Mouse (Mus musculus) neutrophil, adult 59 days (primary cell): Measurements from ENCODE around the gene Vps25. TPM values are rescaled to one million over a fixed set of nuclear protein-coding genes. Genes with fewer than 3 reads are reported as not detected.

ENCODE experiments used
- total RNA-seq, 2 experiments: library from RNA; stranded (reverse); gene quantifications; 1 replicate in 1 of 2; 2 replicates in 1 of 2; pipeline ENCODE4 v1.2.4; 2023

Gene Vps25
- total RNA-seq: 10 to 100 TPM; 62.8 to 67.7 TPM

GRCm38 (mm10) chr11:101253613-101254389, at the start of gene Vps25:
Gene Vps25 (plus strand): TSS chr11:101253707.

DNA sequence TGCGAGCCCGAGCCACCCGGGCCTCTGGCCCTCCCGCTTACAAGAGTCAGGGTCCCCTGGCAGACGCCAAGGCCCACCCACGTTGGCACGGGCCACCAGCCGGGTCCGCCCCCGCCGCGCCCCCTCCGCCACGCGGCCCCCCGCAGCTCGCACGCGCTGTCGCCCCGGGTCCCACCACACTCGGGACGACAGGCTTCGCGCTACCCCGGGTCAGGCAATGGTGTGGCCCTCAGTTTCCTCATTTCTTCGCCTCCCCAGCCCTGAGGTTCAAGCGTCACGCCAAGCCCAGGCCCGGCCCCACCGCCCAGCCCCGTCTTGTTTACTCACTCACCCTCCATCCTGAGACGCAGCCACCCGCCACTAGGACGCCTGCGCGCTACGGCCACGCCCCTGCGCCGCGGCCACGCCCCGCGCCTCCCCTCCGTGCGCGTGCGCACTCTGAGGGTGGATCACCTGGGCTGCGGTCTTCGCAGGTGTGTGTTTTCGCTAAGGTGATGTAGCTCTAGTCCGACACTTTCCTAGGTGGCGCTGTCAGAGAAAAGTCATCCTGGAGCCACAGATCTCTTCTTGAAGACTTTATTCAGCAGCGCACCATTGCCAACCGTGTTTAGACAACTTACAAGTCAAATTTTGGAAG, 27.3 kb upstream of the Vps25 start, which contains the start of gene Ezh1:
Gene Ezh1 (minus strand): TSS at position 399 of the 637 bp plus-strand sequence.

GRCm38 (mm10) chr11:101245855-101246701, 7.4 kb upstream of the Vps25 start, which contains the start of gene Ramp2:
Gene Ramp2 (plus strand): TSS chr11:101246028.

GRCm38 (mm10) chr11:101259948-101260825, 6.7 kb downstream of the Vps25 start, which contains the start of gene Wnk4:
Gene Wnk4 (plus strand): TSS chr11:101260567.

DNA sequence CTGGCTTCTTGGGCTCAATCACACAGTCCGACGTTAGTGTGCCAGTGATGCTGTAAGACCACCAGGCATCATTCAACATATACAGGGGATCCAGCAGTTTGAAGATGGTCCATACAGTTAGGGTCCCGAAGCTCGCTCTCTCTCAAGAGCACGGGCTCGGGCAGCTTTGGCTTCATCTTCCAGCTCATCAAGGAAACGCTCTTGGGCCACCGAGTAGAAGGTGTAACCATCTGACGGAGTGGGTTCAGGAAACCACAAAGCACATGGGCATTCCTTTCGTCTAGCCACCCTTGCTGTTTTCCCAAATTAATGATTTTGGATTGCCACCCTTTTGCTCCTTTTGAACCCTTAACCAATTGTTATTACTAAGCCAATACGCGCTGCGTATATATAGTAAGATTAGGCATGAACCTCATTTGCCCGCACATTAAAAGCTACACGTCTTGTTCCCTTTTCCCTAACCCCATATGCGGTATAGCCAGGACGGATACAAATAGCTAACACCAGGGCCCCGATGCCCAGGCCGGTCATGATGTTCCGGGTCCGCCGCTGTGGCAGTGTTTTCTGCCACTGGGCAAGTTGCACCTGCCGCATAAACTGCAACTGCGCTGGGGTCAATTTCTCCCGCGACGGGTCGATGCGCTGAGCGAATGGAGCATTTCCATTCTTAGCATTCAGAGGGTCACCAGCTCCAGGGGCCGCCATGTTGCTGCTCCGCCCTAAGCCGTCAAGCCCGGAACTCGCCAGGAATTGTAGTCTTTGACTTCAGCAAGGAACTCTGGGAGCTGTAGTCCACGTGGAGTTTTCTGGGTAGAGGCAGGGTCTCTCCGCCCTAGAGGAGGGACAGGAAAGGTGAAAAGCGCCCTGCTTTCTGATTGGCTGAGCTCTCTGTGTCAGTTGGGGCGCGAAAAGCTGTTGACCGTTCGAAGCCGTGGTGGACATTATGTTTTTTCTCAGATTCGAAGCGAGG, 25.0 kb downstream of the Vps25 start, which contains the start of the genes Cntd1 and Coa3:
Gene Cntd1 (plus strand): TSS at position 790 of the 970 bp plus-strand sequence.
Gene Coa3 (minus strand): TSS at position 892 of the 970 bp plus-strand sequence.

DNA sequence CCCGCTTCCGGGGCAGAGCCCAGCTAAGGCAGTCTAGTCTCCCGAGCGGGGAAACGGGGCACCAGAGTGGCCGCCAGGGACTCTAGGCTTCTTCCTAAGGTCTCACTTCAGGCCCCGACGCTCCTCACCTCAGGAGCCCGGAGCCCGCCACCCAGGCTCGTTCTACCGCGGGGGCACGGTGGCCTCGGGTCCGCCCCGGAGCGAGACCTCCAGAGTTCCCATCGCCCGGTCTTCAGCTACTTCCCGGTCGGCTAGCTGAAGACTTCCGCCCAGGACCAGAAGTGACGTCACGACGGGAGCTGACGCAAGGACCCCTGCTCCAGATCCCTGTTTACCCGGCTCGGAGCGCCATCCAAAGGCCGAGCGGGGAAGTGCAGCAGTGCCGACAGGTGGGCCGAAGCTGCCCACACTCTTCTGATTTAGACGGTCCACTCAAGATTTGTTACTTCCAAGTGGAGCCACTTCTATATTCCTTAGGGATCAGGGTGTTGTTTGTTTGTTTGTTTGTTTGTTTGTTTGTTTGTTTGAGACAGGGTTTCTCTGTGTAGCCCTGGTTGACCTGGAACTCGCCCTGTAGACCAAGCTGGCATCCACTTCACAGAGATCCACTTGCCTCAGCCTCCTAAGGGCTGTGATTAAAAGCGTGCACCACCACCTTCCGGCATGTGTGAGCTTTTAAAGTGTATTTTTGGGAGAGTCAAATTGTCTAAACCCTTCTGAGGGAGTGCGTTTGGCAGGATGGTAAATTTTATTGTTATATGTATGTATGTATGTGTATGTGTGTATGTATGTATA, 48.7 kb downstream of the Vps25 start, which contains the start of gene Becn1:
Gene Becn1 (minus strand): TSS at position 283 of the 795 bp plus-strand sequence.

Other genes with a start within 250 kb of the Vps25 start
- gene Atp6v0a1, start 244.3 kb upstream of the Vps25 start, total RNA-seq: 100 to 1,000 TPM; 105 to 107 TPM
- gene Naglu, start 183.7 kb upstream of the Vps25 start, total RNA-seq: 1 to 10 TPM; 7.4 to 9.3 TPM
- gene Hsd17b1, start 175.3 kb upstream of the Vps25 start, total RNA-seq: under 1 TPM; 0.46 to 0.78 TPM
- 10 to 100 TPM; 11.1 to 13.6 TPM for gene Coasy, start 171.1 kb upstream of the Vps25 start, total RNA-seq
- gene Mlx, start 166.4 kb upstream of the Vps25 start, total RNA-seq: 10 to 100 TPM; 37.4 to 40.4 TPM
- gene Psmc3ip, start 158.3 kb upstream of the Vps25 start, total RNA-seq: 1 to 10 TPM; 5.2 to 5.7 TPM
- gene Retreg3, start 133.8 kb upstream of the Vps25 start, total RNA-seq: 10 to 100 TPM; 29.8 to 31.7 TPM
- gene Tubg1, start 133.8 kb upstream of the Vps25 start, total RNA-seq: 10 to 100 TPM; 12.9 to 17.0 TPM
- gene Tubg2, start 97.8 kb upstream of the Vps25 start, total RNA-seq: 1 to 10 TPM; 1.5 to 2.0 TPM
- under 1 TPM; 0.47 to 0.79 TPM for gene Cntnap1, start 83.2 kb upstream of the Vps25 start, total RNA-seq
- gene Plekhh3, start 82.4 kb upstream of the Vps25 start, total RNA-seq: 1 to 10 TPM; 2.6 to 3.3 TPM
- gene Ccr10, start 78.3 kb upstream of the Vps25 start, total RNA-seq: under 1 TPM; 0.33 to 0.35 TPM
- gene Ezh1, start 27.2 kb upstream of the Vps25 start, total RNA-seq: 10 to 100 TPM; 46.8 to 51.8 TPM
- not detected for gene Ramp2, start 7.7 kb upstream of the Vps25 start, total RNA-seq
- 1 to 10 TPM in 1 of 2 experiments, under 1 TPM in 1; 0.64 to 2.3 TPM for gene Wnk4, start 6.9 kb downstream of the Vps25 start, total RNA-seq
- 1 to 10 TPM; 1.2 to 2.1 TPM for gene Cntd1, start 25.3 kb downstream of the Vps25 start, total RNA-seq
- 10 to 100 TPM; 31.6 to 34.4 TPM for gene Coa3, start 25.4 kb downstream of the Vps25 start, total RNA-seq
- gene Becn1, start 48.6 kb downstream of the Vps25 start, total RNA-seq: 100 to 1,000 TPM; 143 to 152 TPM
- gene Psme3, start 62.5 kb downstream of the Vps25 start, total RNA-seq: 10 to 100 TPM; 64.4 to 73.2 TPM
- 1 to 10 TPM; 3.4 TPM for gene Aoc2, start 71.4 kb downstream of the Vps25 start, total RNA-seq
- gene Aoc3, start 76.9 kb downstream of the Vps25 start, total RNA-seq: not detected
- gene G6pc, start 113.9 kb downstream of the Vps25 start, total RNA-seq: not detected
- 10 to 100 TPM; 12.1 to 15.2 TPM for gene Aarsd1, start 163.9 kb downstream of the Vps25 start, total RNA-seq
- gene Gm27029, start 171.1 kb downstream of the Vps25 start, total RNA-seq: under 1 TPM; 0.47 to 0.82 TPM
- 1 to 10 TPM; 8.5 TPM for gene Rundc1, start 171.4 kb downstream of the Vps25 start, total RNA-seq
- under 1 TPM in 1 of 2 experiments, not detected in 1; 0.64 TPM for gene Ptges3l, start 171.6 kb downstream of the Vps25 start, total RNA-seq
- gene Rpl27, start 188.6 kb downstream of the Vps25 start, total RNA-seq: 10 to 100 TPM; 37.5 to 40.7 TPM
- gene Ifi35, start 194.7 kb downstream of the Vps25 start, total RNA-seq: 10 to 100 TPM; 21.7 to 23.3 TPM
- gene Rnd2, start 211.3 kb downstream of the Vps25 start, total RNA-seq: under 1 TPM; 0.42 to 0.60 TPM
- gene Vat1, start 212.5 kb downstream of the Vps25 start, total RNA-seq: 10 to 100 TPM; 15.0 to 16.3 TPM